Mouse (Mus musculus): Measurements from ENCODE around the gene Cdc42ep2. TPM values are rescaled to one million over a fixed set of nuclear protein-coding genes. Genes with fewer than 3 reads are reported as not detected.
A peak's percentile ranks its signal among the peaks of the same experiment; 100 is the strongest.

The Cdc42ep2 gene
- polyA plus RNA-seq, 1 experiment: 5.3 TPM

GRCm38 (mm10) chr19:5927532-5927931, 2.9 kb upstream of the Cdc42ep2 start:
- Histone ChIP-seq H3K27ac (ENCODE audit: control insufficient read depth, insufficient read depth, low read depth, low read length, poor library complexity) (no peak overlapping the region), H3K4me3 (replicated peaks; ENCODE audit: control insufficient read depth, low read depth, low read length) (no peak overlapping the region), H3K4me1 (ENCODE audit: control insufficient read depth, insufficient read depth, low read length) (peaks cover 2% of the 10 kb centered on the region; the same call in 1 of the 2 replicates)
- 79% methylated on average over 8 of the region's 8 CpGs for WGBS
- no peak for TF ChIP-seq POLR2A (IDR thresholded peaks at IDR 0.05; ENCODE audit: borderline replicate concordance, control insufficient read depth, low read depth, low read length)
- no peak for TF ChIP-seq CTCF (IDR thresholded peaks at IDR 0.05; ENCODE audit: control insufficient read depth, insufficient read depth, low read length)

- WGBS: 76% methylated on average over 11 of the region's 11 CpGs
- Histone ChIP-seq H3K4me1 (ENCODE audit: control insufficient read depth, insufficient read depth, low read length) (peaks cover 2% of the 10 kb centered on the region; the same call in 1 of the 2 replicates), H3K4me3 (replicated peaks; ENCODE audit: control insufficient read depth, low read depth, low read length) (no peak overlapping the region), H3K27ac (ENCODE audit: control insufficient read depth, insufficient read depth, low read depth, low read length, poor library complexity) (no peak overlapping the region)
- TF ChIP-seq CTCF (IDR thresholded peaks at IDR 0.05; ENCODE audit: control insufficient read depth, insufficient read depth, low read length) (no peak), POLR2A (IDR thresholded peaks at IDR 0.05; ENCODE audit: borderline replicate concordance, control insufficient read depth, low read depth, low read length) (no peak)
Measured at GRCm38 (mm10) chr19:5927026-5927425, 2.4 kb upstream of the Cdc42ep2 start.

GRCm38 (mm10) chr19:5925311-5925855, 767 bp upstream of the Cdc42ep2 start:
- H3K27ac ChIP-seq (ENCODE audit: control insufficient read depth, insufficient read depth, low read depth, low read length, poor library complexity): no peak overlapping the region

GRCm38 (mm10) chr19:5923990-5924712, 465 bp downstream of the Cdc42ep2 start:
- WGBS: under 1% methylated on average over 38 of the region's 38 CpGs
- Histone ChIP-seq H3K4me1 (ENCODE audit: control insufficient read depth, insufficient read depth, low read length) (no peaks in the 10 kb centered on the region; the same call in 1 of the 2 replicates), H3K27ac (ENCODE audit: control insufficient read depth, insufficient read depth, low read depth, low read length, poor library complexity) (peak overlapping the region; percentile 39), H3K4me3 (replicated peaks; ENCODE audit: control insufficient read depth, low read depth, low read length) (peak overlapping the region; percentile 87)
- peak; percentile 84 for TF ChIP-seq CTCF (IDR thresholded peaks at IDR 0.05; ENCODE audit: control insufficient read depth, insufficient read depth, low read length)
- no peak for TF ChIP-seq POLR2A (IDR thresholded peaks at IDR 0.05; ENCODE audit: borderline replicate concordance, control insufficient read depth, low read depth, low read length)

More at GRCm38 (mm10) chr19:5925311-5925855, 767 bp upstream of the Cdc42ep2 start:
- WGBS: 42% methylated on average over 11 of the region's 11 CpGs
- TF ChIP-seq CTCF (IDR thresholded peaks at IDR 0.05; ENCODE audit: control insufficient read depth, insufficient read depth, low read length) (no peak), POLR2A (IDR thresholded peaks at IDR 0.05; ENCODE audit: borderline replicate concordance, control insufficient read depth, low read depth, low read length) (no peak)
- Histone ChIP-seq H3K4me1 (ENCODE audit: control insufficient read depth, insufficient read depth, low read length) (peaks cover 2% of the 10 kb centered on the region; the same call in 1 of the 2 replicates), H3K4me3 (replicated peaks; ENCODE audit: control insufficient read depth, low read depth, low read length) (peak overlapping the region; percentile 10)

- WGBS: 89% methylated on average over 3 of the region's 3 CpGs
- Histone ChIP-seq H3K27ac (ENCODE audit: control insufficient read depth, insufficient read depth, low read depth, low read length, poor library complexity) (no peak overlapping the region), H3K4me1 (ENCODE audit: control insufficient read depth, insufficient read depth, low read length) (no peaks in the 10 kb centered on the region; the same call in 1 of the 2 replicates), H3K4me3 (replicated peaks; ENCODE audit: control insufficient read depth, low read depth, low read length) (no peak overlapping the region)
- no peak for TF ChIP-seq CTCF (IDR thresholded peaks at IDR 0.05; ENCODE audit: control insufficient read depth, insufficient read depth, low read length)
- no peak for TF ChIP-seq POLR2A (IDR thresholded peaks at IDR 0.05; ENCODE audit: borderline replicate concordance, control insufficient read depth, low read depth, low read length)
Measured at GRCm38 (mm10) chr19:5922963-5923362, 1.7 kb downstream of the Cdc42ep2 start.

- WGBS: 62% methylated on average over 15 of the region's 15 CpGs
- no peak overlapping the region for H3K4me3 ChIP-seq (replicated peaks; ENCODE audit: control insufficient read depth, low read depth, low read length)
- no peaks in the 10 kb centered on the region; the same call in 1 of the 2 replicates for H3K4me1 ChIP-seq (ENCODE audit: control insufficient read depth, insufficient read depth, low read length)
- H3K27ac ChIP-seq (ENCODE audit: control insufficient read depth, insufficient read depth, low read depth, low read length, poor library complexity): no peak overlapping the region
- TF ChIP-seq CTCF (IDR thresholded peaks at IDR 0.05; ENCODE audit: control insufficient read depth, insufficient read depth, low read length): no peak
- TF ChIP-seq POLR2A (IDR thresholded peaks at IDR 0.05; ENCODE audit: borderline replicate concordance, control insufficient read depth, low read depth, low read length): no peak
Measured at GRCm38 (mm10) chr19:5922119-5922942, 2.3 kb downstream of the Cdc42ep2 start.

GRCm38 (mm10) chr19:5921715-5922114, 2.9 kb downstream of the Cdc42ep2 start:
- no peak overlapping the region for H3K4me3 ChIP-seq (replicated peaks; ENCODE audit: control insufficient read depth, low read depth, low read length)
- TF ChIP-seq CTCF (IDR thresholded peaks at IDR 0.05; ENCODE audit: control insufficient read depth, insufficient read depth, low read length): no peak
- TF ChIP-seq POLR2A (IDR thresholded peaks at IDR 0.05; ENCODE audit: borderline replicate concordance, control insufficient read depth, low read depth, low read length): no peak
- no peaks in the 10 kb centered on the region; the same call in 1 of the 2 replicates for H3K4me1 ChIP-seq (ENCODE audit: control insufficient read depth, insufficient read depth, low read length)
- WGBS: 41% methylated on average over 9 of the region's 9 CpGs
- no peak overlapping the region for H3K27ac ChIP-seq (ENCODE audit: control insufficient read depth, insufficient read depth, low read depth, low read length, poor library complexity)

All from bone marrow, adult 2 months (tissue).